Mouse (Mus musculus) small intestine, adult 2 months (tissue): Measurements from ENCODE around the gene Pitpnb. TPM values are rescaled to one million over a fixed set of nuclear protein-coding genes. Genes with fewer than 3 reads are reported as not detected.

Experiments
- H3K27ac ChIP-seq: fragments of 200-500 bp; 2 replicates; pipeline ENCODE4 v1.5.1; 2012; ENCODE audit warnings: low read depth, low read length, control low read depth, inconsistent platforms; ENCODE audit not compliant: insufficient read depth
- H3K27me3 ChIP-seq: fragments of 200-500 bp; 2 replicates; pipeline ENCODE4 v1.6.1; 2012; ENCODE audit warnings: mild to moderate bottlenecking, moderate library complexity, low read length, inconsistent platforms; ENCODE audit not compliant: control insufficient read depth, insufficient read depth
- H3K36me3 ChIP-seq: fragments of 200-500 bp; 2 replicates; pipeline ENCODE4 v1.6.1; 2012; ENCODE audit warnings: mild to moderate bottlenecking, low read length, control low read depth, inconsistent platforms; ENCODE audit not compliant: control insufficient read depth, insufficient read depth
- H3K4me1 ChIP-seq: fragments of 200-500 bp; 2 replicates; pipeline ENCODE4 v1.6.1; 2012; ENCODE audit warnings: low read length, inconsistent platforms, mixed read lengths; ENCODE audit not compliant: control insufficient read depth, insufficient read depth, insufficient read length
- H3K4me3 ChIP-seq: fragments of 200-500 bp; 2 replicates; pipeline ENCODE4 v1.5.1; 2012; ENCODE audit warnings: low read depth, mild to moderate bottlenecking, control low read depth, inconsistent platforms, low read length, moderate library complexity
- CTCF ChIP-seq: fragments of 200-500 bp; IDR thresholded peaks from 2 replicates; pipeline ENCODE4 v1.5.1; 2012; ENCODE audit warnings: low read depth, mild to moderate bottlenecking, control low read depth, inconsistent platforms, low read length, moderate library complexity, mixed read lengths; ENCODE audit not compliant: insufficient replicate concordance, insufficient read length; ENCODE audit errors: extremely low read depth
- POLR2A ChIP-seq: fragments of 200-500 bp; IDR thresholded peaks from 2 replicates; pipeline ENCODE4 v1.6.1; 2012; ENCODE audit warnings: low read depth, mild to moderate bottlenecking, control low read depth, inconsistent platforms, low read length, moderate library complexity
- WGBS: fragments of 180-500 bp; shearing (Covaris S2); methylation state at CpG from one replicate; pipeline ENCODE4 v1.1.7; 2018; 5-methylcytosine and 5-hydroxymethylcytosine counted together
- polyA plus RNA-seq: library from polyadenylated mRNA; depleted of rRNA; stranded (reverse); fragments of >200 nt; gene quantifications from 2 replicates; pipeline ENCODE4 v1.2.3, GENCODE M21; 2012; rRNA removed

Gene Pitpnb
- polyA plus RNA-seq, 1 experiment, result 44.5 TPM

GRCm38 (mm10) chr5:111434342-111434842 is 103.8 kb downstream of the Pitpnb start:
- 33% methylated on average over 16 of the region's 16 CpGs for WGBS

GRCm38 (mm10) chr5:111436260-111436659 is 105.7 kb downstream of the Pitpnb start:
- Histone ChIP-seq H3K4me1 (no peaks in the 10 kb centered on the region), H3K27ac (no peak overlapping the region), H3K27me3 (no peaks in the 10 kb centered on the region), H3K4me3 (no peak overlapping the region), H3K36me3 (no peaks in the 10 kb centered on the region)
- TF ChIP-seq CTCF (no peak), POLR2A (no peak)
- WGBS, result 54% methylated on average over 7 of the region's 7 CpGs

More at GRCm38 (mm10) chr5:111434342-111434842, 103.8 kb downstream of the Pitpnb start:
- TF ChIP-seq CTCF, result no peak
- Histone ChIP-seq H3K4me1 (no peaks in the 10 kb centered on the region), H3K36me3 (no peaks in the 10 kb centered on the region), H3K27me3 (no peaks in the 10 kb centered on the region), H3K4me3 (no peak overlapping the region), H3K27ac (no peak overlapping the region)

- no peak overlapping the region for H3K4me3 ChIP-seq
- no peaks in the 10 kb centered on the region for H3K36me3 ChIP-seq
- H3K4me1 ChIP-seq, result no peaks in the 10 kb centered on the region
- H3K27me3 ChIP-seq, result no peaks in the 10 kb centered on the region
- H3K27ac ChIP-seq, result no peak overlapping the region
- 77% methylated on average over 7 of the region's 7 CpGs for whole genome bisulfite sequencing
- TF ChIP-seq POLR2A, result no peak
- TF ChIP-seq CTCF, result no peak
These were observed 106.6 kb downstream of the Pitpnb start for GRCm38 (mm10) chr5:111437205-111437604.

Other genes starting within 250 kb of the Pitpnb start
- 1.4 and 2.2 TPM in 2 replicates for gene Mn1, start 86.6 kb downstream of the Pitpnb start, polyA plus RNA-seq